Mouse (Mus musculus): Measurements from ENCODE around the gene Zmiz2. TPM values are rescaled to one million over a fixed set of nuclear protein-coding genes. Genes with fewer than 3 reads are reported as not detected.
"Not testable (repeated sequence)": the region's sequence is repeated elsewhere in the genome, so short reads cannot be mapped to it uniquely, and the experiment has no call there.

Gene Zmiz2
- polyA plus RNA-seq, 1 experiment from 2014 or later, result 10.7 TPM

- 96% methylated on average over 2 of the region's 2 CpGs for WGBS
- no peak for ATAC-seq (ENCODE audit: insufficient read depth, low FRiP score, low read depth)
- no peaks in the 10 kb centered on the region for H3K4me1 ChIP-seq
Observed at GRCm38 (mm10) chr11:6437667-6438066, 48.8 kb downstream of the Zmiz2 start.

GRCm38 (mm10) chr11:6440171-6440570, 51.3 kb downstream of the Zmiz2 start:
- Histone ChIP-seq H3K9me3 (no peaks in the 10 kb centered on the region), H3K9ac (no peak overlapping the region), H3K4me1 (0 out of 2 replicates have a peak, but pooled peaks cover 4% of the 10 kb centered on the region), H3K4me2 (no peak overlapping the region), H3K27me3 (replicated peaks) (no peaks in the 10 kb centered on the region), H3K36me3 (peaks cover 14% of the 10 kb centered on the region; the same call in 1 of the 2 replicates), H3K4me3 (replicated peaks) (no peak overlapping the region), H3K27ac (no peak overlapping the region)
- 89% methylated on average over 4 of the region's 4 CpGs for WGBS
- no peak for ATAC-seq (ENCODE audit: insufficient read depth, low FRiP score, low read depth)

More at GRCm38 (mm10) chr11:6437667-6438066, 48.8 kb downstream of the Zmiz2 start:
- H3K27me3 ChIP-seq (replicated peaks), result no peaks in the 10 kb centered on the region
- no peak overlapping the region for H3K27ac ChIP-seq
- peaks cover 23% of the 10 kb centered on the region; the same call in 1 of the 2 replicates for H3K36me3 ChIP-seq
- H3K4me2 ChIP-seq, result no peak overlapping the region
- H3K9me3 ChIP-seq, result no peaks in the 10 kb centered on the region
- H3K4me3 ChIP-seq (replicated peaks), result no peak overlapping the region
- H3K9ac ChIP-seq, result no peak overlapping the region

- no peaks in the 10 kb centered on the region for H3K9me3 ChIP-seq
- H3K4me2 ChIP-seq, result peak overlapping the region; percentile 62; the same call in 1 of the 2 replicates
- no peak for ATAC-seq (ENCODE audit: insufficient read depth, low FRiP score, low read depth)
- no peak overlapping the region for H3K9ac ChIP-seq
- no peak overlapping the region for H3K4me3 ChIP-seq (replicated peaks)
- H3K27me3 ChIP-seq (replicated peaks), result no peaks in the 10 kb centered on the region
- no peaks in the 10 kb centered on the region for H3K36me3 ChIP-seq
- no peak overlapping the region for H3K27ac ChIP-seq
- 95% methylated on average over 4 of the region's 4 CpGs for WGBS
- 0 out of 2 replicates have a peak, but pooled peaks cover 4% of the 10 kb centered on the region for H3K4me1 ChIP-seq
Observed at GRCm38 (mm10) chr11:6442566-6442965, 53.7 kb downstream of the Zmiz2 start.

- ATAC-seq (ENCODE audit: insufficient read depth, low FRiP score, low read depth), result no peak
- Histone ChIP-seq H3K4me1 (0 out of 2 replicates have a peak, but pooled peaks cover 4% of the 10 kb centered on the region), H3K9ac (peak overlapping the region; percentile 37; the same call in 1 of the 2 replicates), H3K9me3 (no peaks in the 10 kb centered on the region), H3K4me2 (peak overlapping the region; percentile 62), H3K27ac (peak overlapping the region; percentile 87; the same call in 1 of the 2 replicates), H3K36me3 (no peaks in the 10 kb centered on the region), H3K27me3 (replicated peaks) (no peaks in the 10 kb centered on the region), H3K4me3 (replicated peaks) (peak overlapping the region; percentile 64)
- 36% methylated on average over 4 of the region's 4 CpGs for WGBS
Observed at GRCm38 (mm10) chr11:6443102-6443501, 54.2 kb downstream of the Zmiz2 start.

- 0 out of 2 replicates have a peak, but pooled peaks cover 4% of the 10 kb centered on the region for H3K4me1 ChIP-seq
- H3K9me3 ChIP-seq, result no peaks in the 10 kb centered on the region
- H3K4me3 ChIP-seq (replicated peaks), result peak overlapping the region; percentile 64
- no peaks in the 10 kb centered on the region for H3K36me3 ChIP-seq
- peak overlapping the region; percentile 87 for H3K27ac ChIP-seq
- H3K9ac ChIP-seq, result peak overlapping the region; percentile 37; the same call in 1 of the 2 replicates
- 1% methylated on average over 10 of the region's 10 CpGs for WGBS
- H3K4me2 ChIP-seq, result peak overlapping the region; percentile 62
- no peaks in the 10 kb centered on the region for H3K27me3 ChIP-seq (replicated peaks)
- no peak for ATAC-seq (ENCODE audit: insufficient read depth, low FRiP score, low read depth)
Observed at GRCm38 (mm10) chr11:6443727-6444076, 54.8 kb downstream of the Zmiz2 start.

- Histone ChIP-seq H3K9ac (peak within 1 kb of the TSS; percentile 37; the same call in 1 of the 2 replicates), H3K9me3 (no peaks in the 10 kb centered on the region), H3K36me3 (no peaks in the 10 kb centered on the region), H3K4me3 (replicated peaks) (peak within 1 kb of the TSS; percentile 64), H3K4me2 (peak within 1 kb of the TSS; percentile 62), H3K27ac (peak within 1 kb of the TSS; percentile 87), H3K27me3 (replicated peaks) (no peaks in the 10 kb centered on the region), H3K4me1 (0 out of 2 replicates have a peak, but pooled peaks cover 4% of the 10 kb centered on the region)
- under 1% methylated on average over 80 of the region's 80 CpGs for whole genome bisulfite sequencing
- peak; percentile 99 for ATAC-seq (ENCODE audit: insufficient read depth, low FRiP score, low read depth)
Observed at GRCm38 (mm10) chr11:6444077-6444853, 55.4 kb downstream of the Zmiz2 start, which contains the start of gene H2afv. TSS of gene H2afv (minus strand) at chr11:6444443.

- no peaks in the 10 kb centered on the region for H3K27me3 ChIP-seq (replicated peaks)
- no peak overlapping the region for H3K9ac ChIP-seq
- no peak for ATAC-seq (ENCODE audit: insufficient read depth, low FRiP score, low read depth)
- H3K9me3 ChIP-seq, result no peaks in the 10 kb centered on the region
- H3K4me2 ChIP-seq, result peak overlapping the region; percentile 49; the same call in 1 of the 2 replicates
- no peaks in the 10 kb centered on the region for H3K36me3 ChIP-seq
- H3K4me1 ChIP-seq, result 0 out of 2 replicates have a peak, but pooled peaks cover 4% of the 10 kb centered on the region
- no peak overlapping the region for H3K27ac ChIP-seq
- no peak overlapping the region for H3K4me3 ChIP-seq (replicated peaks)
- 77% methylated on average over 4 of the region's 4 CpGs for WGBS
Observed at GRCm38 (mm10) chr11:6445441-6445840, 56.6 kb downstream of the Zmiz2 start.

DNA sequence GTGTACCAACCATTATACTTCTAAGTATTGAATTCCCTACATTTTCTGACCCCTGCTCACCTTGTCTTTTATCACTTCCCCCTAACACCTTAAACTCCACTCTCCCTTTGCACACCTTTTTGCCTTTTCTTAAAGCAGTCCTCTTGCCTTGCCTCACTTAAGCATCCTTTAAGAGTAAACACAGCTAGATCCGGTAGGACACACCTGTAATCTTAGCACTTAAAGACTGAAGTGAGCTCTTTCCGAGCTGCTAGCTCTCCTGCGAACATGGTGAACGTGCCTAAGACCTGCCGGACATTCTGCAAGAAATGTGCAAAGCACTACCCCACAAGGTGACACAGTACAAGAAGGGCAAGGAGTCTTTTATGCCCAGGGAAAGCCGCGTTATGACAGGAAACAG, 57.1 kb downstream of the Zmiz2 start:
- ATAC-seq (ENCODE audit: insufficient read depth, low FRiP score, low read depth), result no peak
- WGBS, result 83% methylated on average over 7 of the region's 7 CpGs
- no peak overlapping the region for H3K27ac ChIP-seq

GRCm38 (mm10) chr11:6447493-6447892, 58.6 kb downstream of the Zmiz2 start:
- WGBS, result 72% methylated on average over 4 of the region's 4 CpGs
- ATAC-seq (ENCODE audit: insufficient read depth, low FRiP score, low read depth), result no peak
- Histone ChIP-seq H3K27ac (no peak overlapping the region), H3K4me1 (0 out of 2 replicates have a peak, but pooled peaks cover 4% of the 10 kb centered on the region), H3K36me3 (no peaks in the 10 kb centered on the region), H3K4me3 (replicated peaks) (no peak overlapping the region), H3K9ac (no peak overlapping the region), H3K27me3 (replicated peaks) (no peaks in the 10 kb centered on the region), H3K9me3 (no peaks in the 10 kb centered on the region), H3K4me2 (no peak overlapping the region)

More for the DNA sequence above, 57.1 kb downstream of the Zmiz2 start:
- Histone ChIP-seq H3K9ac (no peak overlapping the region), H3K4me1 (0 out of 2 replicates have a peak, but pooled peaks cover 4% of the 10 kb centered on the region), H3K36me3 (no peaks in the 10 kb centered on the region), H3K27me3 (replicated peaks) (no peaks in the 10 kb centered on the region), H3K4me2 (no peak overlapping the region), H3K9me3 (no peaks in the 10 kb centered on the region), H3K4me3 (replicated peaks) (no peak overlapping the region)

DNA sequence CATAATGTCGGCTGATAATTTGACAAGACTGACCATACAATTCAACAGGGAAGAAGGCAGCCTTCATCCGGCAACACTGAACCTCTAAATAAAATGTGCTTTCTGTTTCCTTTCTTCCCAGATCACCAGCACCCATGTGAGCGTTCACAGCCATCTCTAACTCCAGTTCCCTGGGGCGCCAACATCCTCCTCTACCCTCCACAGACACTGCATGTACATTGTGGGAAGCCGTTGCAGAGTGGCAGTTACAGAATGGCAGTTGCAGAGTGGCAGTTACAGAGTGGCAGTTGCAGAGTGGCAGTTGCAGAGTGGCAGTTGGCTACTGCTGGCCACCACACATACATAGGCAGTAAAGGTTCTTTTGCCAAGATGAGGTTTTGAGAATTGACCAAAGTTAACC, 59.3 kb downstream of the Zmiz2 start:
- ATAC-seq (ENCODE audit: insufficient read depth, low FRiP score, low read depth); H3K27ac ChIP-seq; H3K4me3 ChIP-seq (replicated peaks); H3K9me3 ChIP-seq; H3K36me3 ChIP-seq; H3K4me2 ChIP-seq; H3K27me3 ChIP-seq (replicated peaks); H3K4me1 ChIP-seq; H3K9ac ChIP-seq: not testable (repeated sequence)
- 93% methylated on average over 5 of the region's 5 CpGs for WGBS
